Mouse (Mus musculus) ovary, postnatal 10 days (tissue): Measurements from ENCODE around the gene Zfp825.
"Not testable (repeated sequence)": the region's sequence is repeated elsewhere in the genome, so short reads cannot be mapped to it uniquely, and the experiment has no call there.

Experiments
- DNase-seq: peaks from one replicate; pipeline ENCODE4 v3.0.0; 2022; ENCODE audit warnings: low spot score

Gene Zfp825

DNA sequence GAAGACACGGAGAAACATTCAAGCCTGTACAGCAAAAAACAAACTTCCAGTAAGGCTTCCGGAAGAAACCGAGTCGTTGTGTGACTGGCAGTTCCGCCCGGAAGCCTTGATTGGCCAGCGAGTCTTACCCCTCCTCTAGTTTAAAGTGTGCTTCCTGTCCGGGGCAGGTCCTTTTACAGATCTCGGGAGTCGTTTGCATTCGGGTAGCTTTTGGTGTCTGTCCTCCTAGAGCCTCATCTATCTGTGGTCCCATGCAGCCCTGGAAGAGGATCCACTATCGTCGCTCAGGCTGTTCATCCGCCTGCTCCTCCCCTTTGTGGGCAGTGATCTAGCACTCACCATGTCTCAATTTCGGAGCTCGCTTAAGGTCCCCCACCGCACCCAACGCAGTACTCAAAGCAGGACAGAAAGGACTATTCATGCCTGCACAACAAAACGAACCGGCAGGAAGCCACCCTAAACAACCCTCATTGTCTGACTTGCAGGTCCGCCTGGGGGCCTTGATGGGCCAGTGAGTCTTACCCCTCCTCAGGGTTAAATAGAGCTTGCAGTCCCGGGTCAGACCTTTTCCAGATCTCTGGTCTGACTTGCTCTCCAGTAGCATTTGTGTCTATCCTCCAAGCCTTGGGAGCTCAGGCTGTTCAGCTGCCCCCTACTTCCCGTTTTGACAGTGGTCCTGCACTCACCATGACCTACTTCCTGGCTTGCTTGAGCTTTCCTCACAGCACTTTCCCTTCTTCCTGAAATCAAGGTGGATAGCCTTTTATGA, at the start of gene Zfp825:
Gene Zfp825, minus strand, starts transcription at position 82 of the 769 bp plus-strand sequence.
- DNase-seq: peak; percentile 10

DNA sequence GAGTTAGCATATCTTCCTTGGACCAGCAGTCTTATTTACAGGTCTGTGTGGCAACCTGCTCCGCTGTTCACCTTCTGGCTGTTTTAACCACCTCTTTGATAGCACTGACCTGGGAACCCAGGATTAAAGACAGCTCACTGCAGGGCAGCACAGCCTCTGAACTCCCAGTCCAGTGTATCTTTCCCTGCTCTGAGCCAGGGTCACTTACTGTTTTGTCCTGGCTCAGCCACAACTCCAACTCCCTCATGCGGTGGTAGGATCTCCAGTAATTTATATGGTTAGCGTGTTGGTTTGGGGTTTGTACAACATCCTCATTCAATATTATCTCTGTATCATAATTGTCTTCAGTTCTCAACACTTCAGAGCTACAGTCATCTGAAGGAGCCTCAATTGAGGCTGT, 41.6 kb upstream of the Zfp825 start:
- DNase-seq: not testable (repeated sequence)

DNA sequence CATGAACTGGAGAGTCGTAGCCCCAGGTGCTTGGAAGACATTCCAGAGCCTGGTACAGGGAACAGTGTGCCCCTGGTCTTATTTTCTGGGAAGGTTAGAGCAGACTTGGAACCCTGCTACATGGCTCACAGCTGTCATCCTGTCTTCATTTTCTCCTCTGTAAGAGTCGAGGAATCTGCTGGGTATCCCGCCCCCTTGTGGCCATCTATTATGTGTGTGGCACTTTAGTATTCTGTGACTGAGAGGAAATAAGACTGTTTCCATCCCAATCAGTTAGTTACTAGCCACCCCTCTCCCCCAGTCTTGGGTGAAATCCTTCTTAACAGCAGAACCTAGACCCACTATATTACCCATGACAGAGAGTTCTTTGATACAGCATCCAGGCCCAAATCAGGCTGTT, 41.1 kb upstream of the Zfp825 start:
- DNase-seq: not testable (repeated sequence)

DNA sequence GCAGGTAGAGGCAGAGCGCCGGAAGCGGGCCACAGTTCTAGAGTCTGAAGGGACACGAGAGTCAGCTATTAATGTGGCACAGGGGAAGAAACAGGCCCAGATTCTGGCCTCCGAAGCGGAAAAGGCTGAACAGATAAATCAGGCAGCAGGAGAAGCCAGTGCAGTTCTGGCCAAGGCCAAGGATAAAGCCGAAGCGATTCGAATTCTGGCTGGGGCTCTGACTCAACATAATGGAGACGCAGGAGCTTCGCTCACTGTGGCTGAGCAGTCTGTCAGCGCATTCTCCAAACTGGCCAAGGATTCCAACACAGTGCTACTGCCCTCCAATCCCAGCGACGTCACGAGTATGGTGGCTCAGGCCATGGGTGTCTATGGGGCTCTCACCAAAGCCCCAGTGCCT, 40.3 kb upstream of the Zfp825 start:
- DNase-seq: no peak

DNA sequence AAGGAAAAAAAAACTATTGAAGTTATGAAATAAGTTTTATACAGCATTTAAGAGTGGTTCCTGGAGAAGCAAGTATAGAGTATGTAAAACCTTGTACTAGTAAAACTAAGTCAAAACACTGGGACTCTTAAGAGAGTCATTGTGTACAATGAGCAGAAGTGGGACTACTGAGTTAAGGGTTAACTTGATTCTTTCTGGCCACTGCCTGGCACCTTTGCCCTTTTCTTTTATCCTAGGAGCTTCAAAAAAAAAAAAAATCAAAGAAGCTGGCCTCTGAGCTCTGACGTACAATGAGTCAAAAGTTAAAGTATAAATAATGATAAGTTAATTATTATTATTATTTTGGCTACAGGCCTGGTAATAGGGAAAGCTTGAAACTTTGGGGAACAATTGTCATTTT, 37.5 kb upstream of the Zfp825 start:
- not testable (repeated sequence) for DNase-seq

DNA sequence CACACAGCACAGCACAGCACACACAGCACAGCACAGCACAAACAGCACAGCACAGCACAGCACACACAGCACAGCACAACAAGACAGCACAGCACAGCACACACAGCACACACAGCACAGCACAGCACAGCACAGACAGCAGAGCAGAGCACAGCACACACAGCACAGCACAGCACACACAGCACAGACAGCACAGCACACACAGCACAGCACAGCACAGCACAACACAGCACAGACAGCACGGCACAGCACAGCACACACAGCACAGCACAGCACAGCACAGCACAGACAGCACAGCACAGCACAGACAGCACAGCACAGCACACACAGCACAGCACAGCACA, 35.6 kb upstream of the Zfp825 start:
- DNase-seq: not testable (repeated sequence)

DNA sequence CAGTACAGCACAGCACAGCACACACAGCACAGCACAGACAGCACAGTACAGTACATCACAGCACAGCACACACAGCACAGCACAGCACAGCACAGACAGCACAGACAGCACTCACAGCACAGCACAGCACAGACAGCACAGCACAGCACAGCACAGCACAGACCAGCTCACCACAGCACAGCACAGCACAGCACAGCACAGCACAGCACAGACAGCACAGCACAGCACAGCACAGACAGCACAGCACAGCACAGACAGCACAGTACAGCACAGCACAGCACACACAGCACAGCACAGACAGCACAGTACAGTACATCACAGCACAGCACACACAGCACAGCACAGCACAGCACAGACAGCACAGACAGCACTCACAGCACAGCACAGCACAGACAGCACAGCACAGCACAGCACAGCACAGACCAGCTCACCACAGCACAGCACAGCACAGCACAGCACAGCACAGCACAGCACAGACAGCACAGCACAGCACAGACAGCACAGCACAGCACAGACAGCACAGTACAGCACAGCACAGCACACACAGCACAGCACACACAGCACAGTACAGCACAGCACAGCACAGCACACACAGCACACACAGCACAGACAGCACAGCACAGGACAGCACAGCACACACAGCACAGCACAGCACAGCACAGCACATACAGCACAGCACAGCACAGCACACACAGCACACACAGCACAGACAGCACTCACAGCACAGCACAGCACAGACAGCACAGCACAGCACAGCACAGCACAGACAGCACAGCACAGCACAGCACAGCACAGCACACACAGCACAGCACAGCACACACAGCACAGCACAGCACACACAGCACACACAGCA, 35.0 kb upstream of the Zfp825 start:
- DNase-seq: not testable (repeated sequence)

DNA sequence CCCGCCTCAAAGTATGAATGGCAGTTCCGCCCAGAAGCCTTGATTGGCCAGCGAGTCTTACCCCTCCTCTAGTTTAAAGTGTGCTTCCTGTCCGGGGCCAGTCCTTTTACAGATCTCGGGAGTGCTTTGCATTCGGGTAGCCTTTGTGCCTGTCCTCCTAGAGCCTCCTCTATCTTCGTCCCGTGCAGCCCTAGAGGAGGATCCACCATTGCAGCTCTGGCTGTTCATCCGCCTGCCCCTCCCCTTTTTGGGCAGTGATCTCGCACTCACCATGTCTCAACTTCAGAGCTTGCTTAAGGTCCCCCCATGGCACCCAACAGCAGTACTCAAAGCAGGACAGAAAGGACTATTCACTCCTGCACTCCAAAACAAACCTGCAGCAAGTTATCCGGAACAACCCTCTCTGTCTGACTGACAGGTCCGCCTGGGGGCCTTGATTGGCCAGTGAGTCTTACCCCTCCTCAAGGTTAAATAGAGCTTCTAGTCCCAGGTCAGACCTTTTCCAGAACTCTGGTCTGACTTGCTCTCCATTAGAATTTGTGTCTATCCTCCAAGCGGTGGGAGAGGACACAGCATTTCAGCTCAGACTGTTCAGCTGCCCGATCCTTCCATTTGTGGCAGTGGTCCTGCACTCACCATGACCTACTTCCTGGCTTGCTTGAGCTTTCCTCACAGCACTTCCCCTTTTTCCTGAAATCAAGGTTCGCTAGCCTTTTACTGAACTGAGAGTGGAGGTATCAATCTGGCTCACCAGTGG, 28.9 kb upstream of the Zfp825 start:
- DNase-seq: peak; percentile 44

DNA sequence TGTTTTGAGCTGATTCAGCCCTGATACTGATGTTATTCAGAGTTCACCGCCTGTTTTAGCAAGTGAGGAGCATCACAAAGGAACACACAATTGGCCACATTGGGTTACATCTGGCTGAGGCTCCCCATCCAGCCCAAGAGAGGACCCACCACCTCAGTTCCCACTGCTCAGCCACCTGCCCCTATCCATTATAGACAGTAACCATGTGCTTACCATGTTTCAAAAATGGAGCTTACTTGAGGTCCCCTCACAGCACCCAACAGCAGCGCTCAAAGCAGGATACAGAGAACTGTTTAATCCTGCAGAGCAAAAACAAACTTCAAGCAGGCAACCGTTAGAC, 28.3 kb upstream of the Zfp825 start:
- DNase-seq: not testable (repeated sequence)

DNA sequence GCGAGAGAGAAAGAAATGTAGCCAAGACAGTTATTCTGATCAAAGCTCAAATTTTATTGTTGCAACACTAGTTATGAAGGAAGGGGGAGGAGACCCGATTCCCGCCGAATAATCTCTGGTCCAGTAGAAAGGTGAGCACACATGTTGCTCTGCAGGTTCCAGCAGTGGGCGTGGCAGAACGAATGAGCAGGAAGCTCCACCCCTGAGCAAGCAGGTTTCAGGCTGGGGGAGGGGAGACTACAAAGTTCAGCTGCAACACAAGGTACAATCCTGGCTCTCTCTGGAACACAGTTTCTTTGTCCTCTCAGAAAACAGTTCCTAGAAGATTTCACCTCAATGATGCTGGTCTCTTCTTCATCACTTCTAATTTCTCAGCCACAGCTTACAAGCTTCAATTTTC, 14.2 kb upstream of the Zfp825 start:
- DNase-seq: not testable (repeated sequence)

DNA sequence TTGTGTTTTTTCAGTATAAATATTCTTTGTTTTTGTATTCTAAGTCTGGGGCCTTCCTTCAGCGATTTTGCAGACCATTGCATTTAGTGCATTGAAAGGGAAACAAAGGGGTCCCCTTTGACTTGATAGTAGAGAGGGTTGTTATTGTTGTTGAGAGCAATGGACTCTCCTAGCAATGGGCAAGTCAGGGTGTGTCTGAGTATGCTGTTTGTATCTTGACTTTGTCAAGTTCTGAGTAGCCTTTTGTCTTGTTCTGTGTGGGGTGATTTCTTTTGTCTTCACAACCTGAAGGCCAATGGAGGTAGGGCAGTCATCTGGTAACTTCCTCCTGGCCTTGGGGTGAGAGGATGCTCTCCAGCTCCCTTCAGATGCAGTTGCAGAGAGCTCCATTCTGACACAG, 9.1 kb upstream of the Zfp825 start:
- DNase-seq: not testable (repeated sequence)

DNA sequence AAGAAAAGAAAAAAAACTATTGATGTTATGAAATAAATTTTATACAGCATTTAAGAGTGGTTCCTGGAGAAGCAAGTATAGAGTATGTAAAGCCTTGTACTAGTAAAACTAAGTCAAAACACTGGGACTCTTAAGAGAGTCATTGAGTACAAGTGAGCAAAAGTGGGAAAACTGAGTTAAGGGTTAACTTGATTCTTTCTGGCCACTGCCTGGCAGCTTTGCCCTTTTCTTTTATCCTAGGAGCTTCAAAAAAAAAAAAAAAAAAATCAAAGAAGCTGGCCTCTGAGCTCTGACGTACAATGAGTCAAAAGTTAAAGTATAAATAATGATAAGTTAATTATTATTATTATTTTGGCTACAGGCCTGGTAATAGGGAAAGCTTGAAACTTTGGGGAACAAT, 5.9 kb upstream of the Zfp825 start:
- DNase-seq: not testable (repeated sequence)

DNA sequence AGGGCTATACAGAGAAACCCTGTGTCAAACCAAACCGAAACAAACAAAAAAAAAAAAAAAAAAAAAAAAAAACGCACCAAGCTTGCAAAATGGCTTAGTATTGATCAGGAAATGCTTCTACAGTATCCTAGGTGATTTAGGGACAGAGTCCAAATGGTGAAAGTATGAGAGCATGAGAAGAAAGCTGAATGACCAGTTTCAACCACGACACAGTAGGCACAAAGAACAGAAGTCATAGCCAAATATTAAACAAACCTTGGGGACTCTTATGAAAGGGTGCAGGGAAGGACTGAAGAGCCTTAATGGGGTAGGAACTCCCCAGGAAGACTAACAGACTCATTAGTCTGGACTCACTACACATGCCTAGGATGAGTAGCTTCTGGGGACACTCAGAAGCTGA, 9.5 kb downstream of the Zfp825 start:
- not testable (repeated sequence) for DNase-seq

DNA sequence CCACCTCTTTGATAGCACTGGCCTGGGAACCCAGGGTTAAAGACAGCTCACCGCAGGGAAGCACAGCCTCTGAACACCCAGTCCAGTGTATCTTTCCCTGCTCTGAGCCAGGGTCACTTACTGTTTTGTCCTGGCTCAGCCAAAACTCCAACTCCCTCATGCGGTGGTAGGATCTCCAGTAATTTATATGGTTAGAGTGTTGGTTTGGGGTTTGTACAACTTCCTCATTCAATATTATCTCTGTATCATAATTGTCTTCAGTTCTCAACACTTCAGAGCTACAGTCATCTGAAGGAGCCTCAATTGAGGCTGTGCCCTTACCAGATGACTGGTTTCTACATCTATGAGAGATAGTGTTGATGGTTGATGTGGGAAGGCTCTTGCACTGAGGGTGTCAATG, 22.3 kb downstream of the Zfp825 start:
- not testable (repeated sequence) for DNase-seq

DNA sequence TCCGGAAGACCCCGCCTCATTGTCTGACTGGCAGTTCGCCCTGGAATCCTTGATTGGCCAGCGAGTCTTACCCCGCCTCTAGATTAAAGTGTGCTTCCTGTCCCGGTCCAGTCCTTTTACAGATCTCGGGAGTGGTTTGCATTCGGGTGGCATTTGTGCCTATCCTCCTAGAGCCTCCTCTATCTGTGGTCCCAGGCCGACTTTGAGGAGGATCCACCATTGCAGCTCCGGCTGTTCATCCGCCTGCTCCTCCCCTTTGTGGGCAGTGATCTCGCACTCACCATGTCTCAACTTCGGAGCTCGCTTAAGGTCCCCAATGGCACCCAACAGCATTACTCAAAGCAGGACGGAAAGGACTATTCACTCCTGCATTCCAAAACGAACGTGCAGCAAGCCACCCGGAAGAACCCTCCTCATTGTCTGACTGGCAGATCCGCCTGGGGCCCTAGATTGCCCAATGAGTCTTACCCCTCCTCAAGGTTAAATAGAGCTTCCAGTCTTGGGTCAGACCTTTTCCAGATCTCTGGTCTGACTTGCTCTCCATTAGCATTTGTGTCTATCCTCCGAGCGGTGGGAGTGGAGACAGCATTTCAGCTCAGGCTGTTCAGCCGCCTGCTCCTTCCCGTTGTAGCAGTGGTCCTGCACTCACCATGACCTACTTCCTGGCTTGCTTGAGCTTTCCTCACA, 30.9 kb downstream of the Zfp825 start:
- peak; percentile 27 for DNase-seq

DNA sequence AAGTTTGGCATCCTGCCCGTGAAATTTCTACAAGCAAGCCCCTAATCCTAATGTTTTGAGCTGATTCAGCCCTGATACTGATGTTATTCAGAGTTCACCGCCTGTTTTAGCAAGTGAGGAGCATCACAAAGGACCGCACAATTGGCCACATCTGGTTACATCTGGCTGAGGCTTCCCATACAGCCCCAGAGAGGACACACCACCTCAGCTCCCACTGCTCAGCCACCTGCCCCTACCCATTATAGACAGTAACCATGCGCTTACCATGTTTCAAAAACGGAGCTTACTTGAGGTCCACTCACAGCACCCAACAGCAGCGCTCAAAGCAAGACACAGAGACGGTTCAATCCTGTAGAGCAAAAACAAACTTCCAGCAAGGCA, 31.5 kb downstream of the Zfp825 start:
- not testable (repeated sequence) for DNase-seq

DNA sequence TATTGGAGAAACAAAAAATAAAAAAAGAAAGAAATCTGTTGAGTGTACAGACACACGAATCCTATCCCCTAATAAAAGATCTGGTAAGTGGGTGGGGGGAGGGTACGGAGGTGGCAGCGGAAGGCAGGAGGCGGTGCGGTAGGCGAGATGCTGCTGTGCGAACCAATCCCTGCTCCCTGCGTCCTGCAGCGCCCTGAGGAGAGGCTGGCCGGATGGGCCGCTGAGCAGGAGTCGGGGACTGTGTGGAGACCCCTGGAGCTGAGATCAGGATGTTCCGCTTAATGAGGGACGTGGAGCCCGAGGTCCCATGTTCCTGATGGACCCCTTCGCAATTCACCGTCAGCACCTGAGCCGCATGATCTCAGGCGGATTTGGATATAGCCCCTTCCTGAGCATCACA, 53.9 kb downstream of the Zfp825 start:
- DNase-seq: no peak
